Mouse (Mus musculus) thymus, postnatal 25 days (tissue): ENCODE data around the gene Grhl1.
A peak's percentile ranks its signal among the peaks of the same experiment; 100 is the strongest.
"Not testable (repeated sequence)": the region's sequence is repeated elsewhere in the genome, so short reads cannot be mapped to it uniquely, and the experiment has no call there.

ENCODE experiments used
- DNase-seq: peaks from one replicate; pipeline ENCODE4 v3.0.0; 2022

The Grhl1 gene

DNA sequence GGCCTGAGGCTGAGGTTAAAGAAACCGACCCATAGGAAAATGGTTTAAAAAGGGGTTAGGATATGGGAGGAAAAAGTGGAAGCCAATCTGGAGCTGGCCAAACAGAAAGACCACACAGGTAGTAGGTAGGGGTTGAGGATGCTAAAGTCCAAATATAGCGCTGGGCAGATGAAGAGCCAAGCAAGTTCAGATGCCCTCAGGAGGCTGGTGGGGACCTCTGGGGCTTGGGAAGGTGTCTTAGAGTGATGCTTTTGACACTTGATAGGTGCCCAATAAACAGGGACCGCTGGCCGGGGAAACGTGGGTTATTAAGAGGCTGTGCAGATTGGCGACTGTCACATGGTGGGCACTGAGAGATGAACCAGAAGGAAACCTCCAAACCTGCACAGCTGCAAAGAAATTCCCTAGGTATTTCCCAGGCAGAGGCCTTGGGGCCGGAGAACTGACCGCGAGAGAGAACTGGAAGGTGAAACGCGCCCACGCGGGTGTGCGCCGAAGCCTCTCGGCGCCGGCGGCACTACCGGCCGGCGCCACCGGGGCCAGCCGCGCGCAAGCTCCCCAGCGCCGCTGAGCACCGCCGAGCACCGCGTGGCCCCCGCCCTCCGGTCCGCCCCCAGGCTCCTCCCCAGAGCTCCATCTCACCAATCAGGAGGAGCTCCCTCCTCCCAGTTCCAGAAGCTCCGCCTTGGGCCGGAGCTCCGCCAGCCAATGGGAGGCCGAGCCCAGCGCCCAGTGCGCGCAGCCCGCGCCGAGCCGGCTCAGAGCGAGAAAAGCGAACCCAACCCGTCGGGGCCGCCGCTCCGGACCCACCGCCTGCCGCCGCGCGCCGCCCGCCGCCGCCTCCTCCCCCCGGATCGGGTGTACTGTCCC is at the start of gene Grhl1:
Gene Grhl1 (plus strand): TSS at position 761 of the 870 bp plus-strand sequence.
- DNase-seq: peak; percentile 95

DNA sequence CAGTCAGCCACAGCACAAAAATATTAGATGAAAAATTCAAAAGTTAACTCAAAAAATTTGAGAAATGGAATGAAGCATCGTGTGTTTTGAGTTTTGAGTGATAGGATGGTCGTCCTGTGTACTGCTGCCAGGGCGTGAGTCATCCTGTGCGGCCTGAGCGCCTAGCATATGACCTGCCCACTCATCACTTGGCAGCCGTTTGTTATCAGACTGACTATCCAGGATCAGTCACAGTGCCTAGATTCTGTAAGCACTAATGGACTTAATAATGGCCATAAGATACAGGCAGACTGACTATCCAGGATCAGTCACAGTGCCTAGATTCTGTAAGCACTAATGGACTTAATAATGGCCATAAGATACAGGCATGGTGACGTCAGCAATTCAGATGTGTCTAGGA is 47.0 kb upstream of the Grhl1 start:
- not testable (repeated sequence) for DNase-seq

DNA sequence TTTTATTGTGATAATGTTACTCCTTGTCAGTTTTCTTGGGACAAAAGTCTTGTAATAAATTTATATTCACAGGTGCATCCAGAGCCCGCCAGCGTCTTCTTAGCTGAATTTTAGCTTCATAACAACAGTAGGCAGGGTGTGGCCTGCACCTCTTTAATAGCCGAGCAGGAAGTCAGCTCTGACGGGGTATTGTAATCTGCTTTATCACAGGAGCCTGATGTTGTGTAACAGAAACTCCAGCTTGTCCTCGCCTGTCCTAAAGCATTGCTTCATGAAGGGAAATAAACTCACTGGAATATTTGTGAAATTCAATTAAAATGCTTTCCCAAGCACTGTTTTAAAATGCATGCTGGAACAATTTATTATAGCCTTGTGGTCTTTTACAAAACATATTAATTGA is 35.7 kb upstream of the Grhl1 start:
- no peak for DNase-seq

DNA sequence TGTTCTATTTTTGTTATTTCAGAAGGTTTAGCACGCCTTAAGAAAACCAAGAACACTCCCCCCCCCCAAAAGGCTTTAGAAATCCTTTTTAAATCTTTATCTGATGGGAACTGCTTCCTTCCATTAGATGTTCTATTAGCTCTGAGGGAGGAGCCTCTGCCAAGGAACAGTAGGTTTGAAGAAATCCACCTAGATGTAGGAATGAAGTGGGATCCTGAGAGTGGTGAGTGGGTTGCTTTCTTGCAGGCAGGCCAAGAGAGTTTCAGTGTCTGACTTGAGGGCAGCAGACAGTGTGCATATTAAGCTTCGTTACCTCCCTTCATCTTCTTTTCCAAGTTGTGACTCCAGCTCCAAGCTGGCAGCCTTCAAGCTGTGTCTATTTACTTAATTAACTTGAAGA is 34.9 kb upstream of the Grhl1 start:
- DNase-seq: no peak

DNA sequence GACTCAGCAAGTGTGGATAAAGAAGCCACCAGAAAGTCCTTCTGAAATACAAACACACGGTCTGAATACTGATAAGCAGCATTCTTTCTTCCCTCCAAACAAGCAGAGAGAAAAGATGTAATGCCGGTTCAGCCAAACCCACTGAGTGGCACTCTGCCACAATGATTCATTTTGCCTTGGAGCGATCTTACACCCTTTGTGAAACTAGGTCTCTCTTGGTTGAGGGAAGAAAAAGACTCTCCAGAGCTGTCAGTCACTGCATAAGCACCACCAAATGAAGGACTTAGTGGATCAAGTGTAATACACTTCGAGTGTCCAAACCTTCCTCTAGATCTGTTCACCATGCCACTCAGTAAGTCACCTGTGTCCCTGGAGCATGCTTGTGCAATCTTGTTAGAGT is 34.1 kb upstream of the Grhl1 start:
- DNase-seq: no peak

DNA sequence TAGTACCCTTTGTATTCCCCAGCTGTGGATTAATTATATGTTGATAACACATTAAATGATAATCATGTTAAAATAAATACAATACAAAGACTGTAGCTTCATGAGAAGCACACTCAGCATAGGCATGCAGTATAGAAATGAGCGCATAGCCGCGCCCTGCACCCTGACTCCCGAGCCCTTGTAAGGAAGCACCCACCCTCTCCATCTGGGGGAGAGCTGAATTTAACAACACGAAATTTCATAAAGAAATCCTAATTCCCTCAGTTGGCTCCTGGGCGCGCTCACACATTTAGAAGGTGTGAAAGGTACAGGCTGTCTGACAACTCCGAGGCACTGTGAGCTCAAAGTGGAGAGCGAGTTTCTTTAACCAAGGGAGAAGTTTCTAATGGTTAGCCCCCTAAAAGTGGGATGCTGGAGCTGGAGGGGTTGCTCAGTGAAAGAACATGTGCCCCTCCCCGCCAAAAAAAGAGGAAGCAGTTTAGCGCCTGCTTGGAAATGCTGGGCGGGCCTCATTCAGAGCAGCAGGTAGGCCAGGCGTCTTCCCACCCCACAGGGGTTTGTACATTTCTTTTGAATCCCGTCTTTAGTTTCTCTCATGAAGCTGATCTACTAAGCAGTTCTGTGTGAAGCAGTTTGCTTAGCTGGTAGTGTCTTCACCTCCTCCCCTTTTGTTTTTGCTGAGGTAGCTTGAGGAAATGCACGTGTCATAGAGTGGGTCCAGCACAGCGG is 30.5 kb upstream of the Grhl1 start:
- DNase-seq: no peak

DNA sequence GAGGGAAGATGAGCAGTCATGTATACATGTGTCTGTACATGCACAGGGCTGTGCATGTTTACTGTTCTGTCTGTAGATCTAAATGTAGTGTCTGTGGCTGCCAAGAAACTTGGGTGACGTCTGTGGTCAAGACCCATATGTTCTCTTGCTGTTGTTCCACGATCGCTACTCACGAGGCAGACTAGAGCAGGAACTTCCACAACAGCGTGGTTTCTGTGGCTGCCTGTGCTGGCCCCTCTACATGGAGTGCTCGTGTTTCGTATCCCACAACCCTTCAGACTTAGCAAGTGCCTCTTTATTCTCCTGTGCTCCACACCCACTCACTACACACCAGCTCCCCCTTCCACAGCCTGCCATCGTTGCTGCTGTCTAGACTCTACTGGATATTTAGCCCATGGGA is 24.4 kb upstream of the Grhl1 start:
- DNase-seq: no peak

DNA sequence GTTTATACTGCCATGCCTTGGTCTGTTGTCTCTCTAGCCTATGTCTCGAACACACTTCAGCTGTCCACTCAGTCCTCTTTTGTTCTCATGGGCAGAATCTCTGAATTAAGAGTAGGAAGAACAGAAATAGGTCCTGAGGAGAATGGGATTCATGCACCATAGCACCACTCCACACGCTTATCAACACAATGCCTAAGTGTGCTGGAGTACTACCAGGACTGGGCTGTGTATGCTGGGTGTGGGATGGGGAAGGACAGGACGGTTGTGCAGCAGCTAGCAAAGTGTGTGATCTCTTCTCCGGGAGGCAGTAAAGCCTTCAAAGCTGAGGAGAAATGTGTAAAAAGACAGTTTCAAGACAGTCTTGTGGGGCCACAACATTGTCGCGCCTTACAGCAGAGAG is 23.2 kb upstream of the Grhl1 start:
- no peak for DNase-seq

DNA sequence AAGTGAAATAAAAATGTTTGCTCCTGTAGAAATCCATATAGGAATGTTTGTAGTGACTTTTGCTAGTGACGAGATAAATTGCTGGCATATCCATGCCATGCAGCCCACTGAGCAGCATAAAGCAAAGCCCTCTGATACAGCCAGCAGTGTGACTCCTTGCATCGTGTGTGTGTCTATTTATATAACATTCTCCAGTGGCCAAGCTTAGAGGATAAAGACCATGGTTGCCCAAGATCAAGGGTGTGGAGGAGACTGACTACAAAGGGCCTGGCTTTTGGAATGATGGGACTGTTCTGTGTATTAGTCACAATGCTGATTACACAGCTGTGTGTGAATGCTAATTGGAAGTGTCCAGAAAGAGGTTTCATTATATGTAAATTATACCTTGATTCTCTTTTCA is 19.6 kb upstream of the Grhl1 start:
- no peak for DNase-seq

DNA sequence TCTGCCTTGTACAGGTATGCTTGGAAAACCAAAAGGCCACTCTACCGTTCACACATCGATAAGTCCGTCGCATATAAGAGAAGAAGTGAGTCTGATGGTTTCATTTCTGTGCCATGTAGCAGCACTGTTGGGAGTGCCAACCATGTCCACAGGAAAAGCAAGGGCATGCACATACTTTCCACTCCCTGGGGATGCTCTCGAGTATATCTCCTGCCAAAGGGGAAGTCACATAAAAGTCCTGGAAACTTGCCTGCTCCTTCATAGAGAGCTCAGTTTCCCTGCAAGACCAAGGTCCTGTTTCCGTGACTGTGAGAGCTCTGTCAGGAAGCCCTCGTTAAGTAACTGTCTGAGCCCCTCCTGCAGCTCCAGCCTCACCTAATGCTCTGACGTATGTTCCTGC is 16.1 kb upstream of the Grhl1 start:
- no peak for DNase-seq

DNA sequence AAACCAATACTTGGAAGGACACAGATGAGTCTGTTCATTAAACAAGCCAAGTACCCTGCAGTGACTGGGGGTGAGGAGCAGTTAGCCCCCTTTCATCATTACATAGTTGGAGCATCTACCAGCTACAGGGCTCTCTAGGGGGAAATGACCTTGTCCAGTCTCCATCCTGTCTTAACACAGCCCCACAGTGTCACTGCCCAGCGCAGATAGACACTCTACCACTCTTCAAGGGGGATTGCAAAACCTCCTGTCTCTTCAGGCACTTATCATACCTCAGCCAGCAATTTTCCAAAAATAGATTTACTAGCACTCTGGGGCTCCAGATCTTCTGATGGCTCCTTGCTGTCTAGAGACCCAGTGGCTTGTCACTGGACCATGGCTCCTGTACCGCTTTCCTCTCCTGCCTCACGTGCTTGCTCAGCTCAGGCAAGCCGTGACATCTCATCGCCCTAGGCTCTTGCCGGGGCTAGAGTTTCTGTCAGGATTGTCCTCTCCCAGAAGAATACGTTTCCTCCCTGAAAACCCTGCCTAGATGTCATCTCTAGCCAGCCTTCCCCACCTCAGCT is 8.6 kb upstream of the Grhl1 start:
- no peak for DNase-seq

DNA sequence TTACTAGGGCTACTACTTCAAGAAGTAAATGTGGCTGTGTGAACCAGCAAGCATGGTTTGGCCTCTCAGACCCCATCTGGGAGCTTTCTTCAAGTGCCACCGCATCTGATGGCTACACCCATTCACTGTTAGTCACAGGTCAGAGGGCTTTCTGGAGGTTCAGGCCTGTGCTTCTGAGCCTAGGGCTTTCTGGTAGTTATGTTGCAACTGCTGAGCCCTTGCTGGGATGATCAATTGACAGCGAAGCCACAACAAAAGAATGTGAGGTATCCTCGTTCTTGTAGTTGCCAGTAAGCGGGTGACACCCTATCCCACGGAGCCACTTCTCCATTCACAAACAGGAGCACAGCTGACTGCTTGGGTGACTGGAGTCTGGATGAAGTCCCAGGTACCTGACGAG is 6.8 kb upstream of the Grhl1 start:
- no peak for DNase-seq

DNA sequence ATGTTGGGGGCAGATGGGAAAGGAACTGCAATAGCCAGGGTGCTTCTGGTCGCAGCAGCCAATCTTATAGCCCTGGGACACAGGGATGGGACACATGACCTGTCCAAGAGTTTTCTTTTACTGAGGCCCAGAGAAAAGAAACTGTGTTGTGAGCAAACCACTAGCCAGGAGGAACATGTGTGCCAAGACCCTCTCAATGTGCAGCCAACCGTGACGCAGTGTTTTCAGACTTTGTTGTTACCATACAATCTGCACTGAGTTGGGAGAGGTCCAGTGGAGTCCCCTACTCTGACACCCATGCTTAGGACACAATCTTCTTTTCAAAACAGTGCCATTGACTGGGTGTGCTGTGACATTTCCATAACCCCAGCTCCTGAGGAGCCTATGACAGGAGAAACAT is 4.5 kb upstream of the Grhl1 start:
- DNase-seq: no peak

DNA sequence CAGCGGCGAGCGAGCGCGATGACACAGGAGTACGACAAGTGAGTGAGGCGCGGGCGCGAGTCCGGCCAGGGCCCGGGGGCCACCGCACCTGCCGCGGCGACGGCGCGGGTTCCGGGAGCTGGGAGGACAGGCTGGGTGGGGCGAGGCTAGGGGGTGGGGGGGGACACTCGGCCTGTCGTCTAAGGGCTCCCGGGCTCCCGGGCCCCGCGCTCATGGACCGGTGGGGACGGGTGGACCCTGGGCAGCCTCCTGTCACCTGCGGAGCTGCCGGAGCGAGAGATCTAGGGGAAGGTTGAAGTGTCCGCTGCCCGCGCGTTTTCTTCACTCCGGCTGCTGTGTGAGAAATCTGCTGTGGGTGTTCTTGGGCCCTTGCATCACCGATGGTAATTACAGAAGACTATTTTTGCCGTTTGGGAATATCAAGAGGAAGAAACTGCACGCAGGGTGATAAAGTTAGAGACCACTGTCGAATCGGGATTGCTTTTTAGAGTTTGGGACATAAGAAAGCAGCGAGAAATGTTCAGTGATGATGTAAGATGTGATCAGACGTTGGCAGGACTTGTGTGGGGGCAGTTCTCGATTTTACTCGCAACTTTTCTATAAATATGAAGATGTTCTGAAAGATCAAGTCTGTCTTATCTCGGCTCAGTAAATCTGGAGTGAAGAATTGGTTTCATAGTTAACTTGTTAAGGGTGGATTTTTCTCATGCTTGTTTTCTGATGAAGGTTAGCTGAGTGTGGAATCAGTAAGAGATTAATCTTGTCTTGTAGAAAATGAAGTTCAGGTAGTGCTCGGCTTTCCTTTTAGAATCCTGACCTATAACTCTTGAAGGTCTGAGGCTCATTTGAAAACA is 565 bp downstream of the Grhl1 start:
- DNase-seq: no peak

DNA sequence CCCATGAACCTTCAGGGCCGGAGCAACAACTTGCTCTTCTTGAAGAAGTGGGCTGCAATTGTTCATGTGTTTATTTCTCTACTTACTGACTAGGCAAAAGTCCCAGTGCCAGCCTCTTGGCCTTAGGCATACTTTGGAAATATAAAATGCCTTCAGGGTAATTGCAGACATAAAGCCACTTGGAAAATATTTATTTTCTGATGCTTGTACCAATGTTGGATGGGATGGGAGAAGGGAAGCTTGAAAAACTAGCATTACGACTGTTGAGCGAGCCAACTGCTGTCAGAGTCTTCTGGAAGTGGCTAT is 1.1 kb downstream of the Grhl1 start:
- DNase-seq: no peak

DNA sequence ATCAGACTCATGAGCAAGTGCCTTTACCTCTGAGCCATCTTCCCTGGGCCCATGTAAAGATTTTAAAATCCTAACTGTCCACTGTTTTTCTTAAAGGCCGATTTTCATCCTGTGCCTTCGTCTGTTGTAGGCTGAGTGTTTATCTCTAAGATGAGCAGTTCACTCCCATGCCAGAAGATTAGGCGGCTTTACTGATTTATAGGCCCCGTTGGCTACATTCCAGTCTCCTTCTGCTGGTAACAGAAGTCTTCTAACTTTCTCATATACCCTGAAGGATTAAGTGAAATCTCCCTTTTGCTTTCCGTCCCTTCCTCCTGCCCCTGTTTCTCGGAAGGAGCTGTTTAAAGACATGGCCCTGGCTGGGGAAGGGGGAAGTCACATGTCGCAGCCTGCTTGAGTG is 2.8 kb downstream of the Grhl1 start:
- no peak for DNase-seq

DNA sequence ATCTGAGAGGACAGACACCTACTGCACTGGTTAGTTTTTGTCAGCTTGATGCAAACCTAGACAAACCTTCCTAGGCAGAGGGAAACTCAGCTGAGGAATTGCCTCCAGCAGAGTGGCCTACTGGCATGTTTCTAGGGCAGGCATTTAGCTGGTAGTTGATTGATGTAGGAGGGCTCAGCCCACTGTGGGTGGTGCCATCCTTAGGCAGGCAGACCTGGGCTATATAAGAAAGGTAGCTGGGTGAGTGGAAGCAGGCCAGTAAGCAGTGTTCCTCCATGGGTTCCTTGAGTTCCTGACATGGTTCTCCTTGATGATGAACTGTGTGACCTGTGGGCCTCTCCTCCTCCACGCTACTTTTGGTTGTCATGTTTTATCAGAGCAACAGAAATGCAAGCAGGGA is 8.4 kb downstream of the Grhl1 start:
- DNase-seq: no peak

DNA sequence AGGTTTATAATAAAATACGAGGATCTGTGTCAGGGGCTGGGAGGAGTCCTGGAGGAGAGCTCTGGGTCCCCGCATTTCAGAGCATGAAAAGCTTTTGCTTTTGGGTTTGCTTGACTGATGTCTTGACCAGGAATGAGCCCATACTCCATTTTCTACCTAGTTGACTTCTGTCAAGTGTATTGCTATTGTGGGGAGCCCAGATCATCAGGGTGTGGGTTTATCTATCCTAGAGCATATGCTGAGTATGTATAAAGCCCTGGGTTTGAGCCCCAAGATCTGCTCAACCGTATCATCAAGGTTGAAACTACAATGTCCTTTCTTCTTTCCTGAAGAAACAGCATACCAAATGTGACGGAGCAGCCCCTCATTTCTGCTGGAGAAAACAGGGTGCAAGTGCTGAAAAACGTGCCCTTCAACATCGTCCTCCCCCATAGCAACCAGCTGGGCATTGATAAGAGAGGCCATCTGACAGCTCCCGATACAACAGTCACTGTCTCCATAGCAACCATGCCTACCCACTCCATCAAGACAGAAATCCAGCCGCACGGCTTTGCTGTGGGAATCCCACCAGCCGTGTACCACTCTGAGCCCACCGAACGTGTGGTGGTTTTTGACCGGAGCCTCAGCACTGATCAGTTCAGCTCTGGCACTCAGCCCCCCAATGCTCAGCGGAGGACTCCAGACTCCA is 9.1 kb downstream of the Grhl1 start:
- no peak for DNase-seq

DNA sequence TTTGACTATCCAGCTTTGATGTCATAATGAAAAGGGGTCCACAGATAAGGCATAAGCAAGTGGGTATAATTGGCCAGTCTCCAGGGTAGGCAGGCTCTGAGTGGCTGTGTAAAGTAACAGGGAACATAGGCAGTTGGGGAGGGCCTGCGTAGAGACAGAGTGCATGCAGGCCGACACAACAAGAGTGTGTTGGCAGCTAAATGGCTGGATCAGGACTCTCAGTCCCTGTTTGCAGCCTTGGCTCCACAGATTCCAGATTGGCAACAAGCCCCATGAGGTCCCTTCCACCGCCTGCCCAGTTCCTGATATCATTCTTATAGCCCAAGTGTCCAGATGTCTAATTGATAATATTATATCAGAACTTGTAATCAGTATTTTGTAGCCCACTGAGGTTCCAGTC is 11.6 kb downstream of the Grhl1 start:
- DNase-seq: no peak

DNA sequence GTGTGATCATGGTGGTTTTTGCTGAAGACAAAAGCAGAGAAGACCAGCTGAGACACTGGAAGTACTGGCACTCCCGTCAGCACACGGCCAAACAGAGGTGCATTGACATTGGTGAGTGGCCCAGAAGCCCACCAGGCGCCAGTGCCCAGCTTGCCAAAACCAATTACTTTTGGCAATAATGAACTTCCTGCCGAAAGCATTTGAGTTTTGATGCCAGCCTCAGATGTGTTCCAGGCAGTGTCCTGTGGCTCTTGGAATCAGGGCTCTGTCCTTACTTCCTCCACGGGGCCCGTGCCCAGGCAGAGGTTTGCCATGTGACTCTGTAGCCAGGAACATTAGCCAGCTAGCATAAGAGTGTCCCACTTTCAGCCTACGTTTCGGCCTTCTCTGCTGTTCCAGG is 12.8 kb downstream of the Grhl1 start:
- DNase-seq: no peak

DNA sequence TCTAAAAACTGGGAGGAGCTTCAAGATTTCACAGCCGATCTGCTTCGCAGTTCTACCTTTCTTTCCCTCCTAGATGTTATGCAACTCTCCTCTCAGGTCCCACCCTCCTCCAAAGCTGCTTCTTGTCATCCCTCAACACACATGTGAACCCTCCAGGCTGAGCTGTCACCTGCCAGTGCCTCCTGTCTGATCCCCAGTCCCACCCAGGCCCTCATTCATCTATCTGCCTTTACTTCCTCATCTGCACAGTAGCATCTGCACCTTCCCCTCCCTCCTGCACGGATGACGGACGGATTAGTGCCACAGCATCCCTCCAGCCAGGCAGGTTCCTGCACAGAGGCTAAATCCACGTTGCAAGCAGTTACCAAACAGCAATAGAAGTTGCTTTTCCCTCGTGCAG is 14.1 kb downstream of the Grhl1 start:
- DNase-seq: no peak

DNA sequence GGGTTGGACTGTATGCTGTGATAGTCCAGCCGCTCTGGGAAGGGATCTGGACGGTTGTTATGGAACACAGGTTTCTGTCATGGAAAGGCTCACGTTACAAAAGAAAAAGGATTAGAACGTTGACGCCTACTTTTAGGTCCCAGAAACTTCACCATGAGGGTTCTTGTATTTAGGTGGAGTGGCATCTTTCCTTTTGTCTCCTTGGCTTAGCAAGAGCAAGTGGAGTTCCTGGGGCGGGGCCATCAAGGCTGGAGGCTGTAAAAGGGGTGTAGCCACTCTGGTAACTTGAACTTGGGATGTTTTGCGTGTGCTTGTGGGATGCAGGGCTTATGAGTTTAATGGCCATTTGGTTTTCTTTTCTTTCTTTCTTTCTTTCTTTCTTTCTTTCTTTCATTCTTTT is 18.3 kb downstream of the Grhl1 start:
- no peak for DNase-seq

DNA sequence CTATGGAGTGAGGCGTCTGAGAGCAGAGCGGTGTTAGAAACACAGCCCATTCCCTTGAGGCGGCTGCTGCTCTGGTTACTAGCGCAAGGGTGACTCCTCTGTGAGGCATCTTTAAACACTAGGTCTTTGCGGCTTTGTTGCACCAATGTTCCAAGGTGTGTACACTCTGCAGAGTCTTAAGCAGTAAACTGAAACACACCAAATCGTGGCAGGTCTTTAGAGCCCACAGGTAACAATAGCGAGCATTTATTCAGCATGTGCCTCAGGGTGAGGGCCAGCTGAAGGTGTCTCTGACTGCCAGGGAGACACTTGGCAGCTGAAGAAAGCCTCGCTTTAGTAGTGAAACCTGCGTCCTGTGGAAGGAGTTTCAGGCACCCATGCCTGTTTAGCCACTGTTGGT is 20.0 kb downstream of the Grhl1 start:
- DNase-seq: no peak
